Mouse (Mus musculus) lung, postnatal 0 days (tissue): ENCODE results near the gene Acer3.

Source experiments
- CTCF ChIP-seq: IDR thresholded peaks from 2 replicates; pipeline ENCODE4 v1.5.1; 2016; ENCODE audit warnings: antibody characterized with exemption, mild to moderate bottlenecking
- EP300 ChIP-seq: IDR thresholded peaks from 2 replicates; pipeline ENCODE4 v1.6.1; 2016; ENCODE audit warnings: antibody characterized with exemption, mild to moderate bottlenecking, control low read depth

DNA sequence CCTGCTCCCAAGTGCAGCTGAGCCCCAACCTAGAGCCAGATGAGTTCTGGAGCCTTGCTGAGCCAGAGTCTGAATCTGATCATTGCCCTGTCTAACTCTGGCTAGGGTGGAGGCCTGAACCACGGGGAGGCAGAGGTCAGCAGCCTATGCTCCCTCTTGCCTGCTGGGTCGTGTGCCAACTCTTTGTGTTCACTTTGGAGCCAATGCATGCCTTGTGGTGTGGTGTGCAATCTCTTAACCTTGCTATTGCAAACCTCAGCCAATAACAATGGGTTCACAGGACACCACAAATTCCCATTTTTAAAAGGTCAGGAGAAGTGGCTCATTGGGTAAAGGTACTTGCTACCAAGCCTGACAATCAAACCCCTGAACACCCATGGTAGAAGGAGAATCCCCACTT is 4.4 kb downstream of the Acer3 start:
- no peak for TF ChIP-seq CTCF
- no peak for TF ChIP-seq EP300
